Mouse (Mus musculus) neural tube, embryonic 12.5 days (tissue): Measurements from ENCODE around the gene Rsrc1. TPM values are rescaled to one million over a fixed set of nuclear protein-coding genes. Genes with fewer than 3 reads are reported as not detected.
A peak's percentile ranks its signal among the peaks of the same experiment; 100 is the strongest.

Source experiments
- ATAC-seq: fragments of 200-750 bp; cut with Nextera tagmentation; 2 replicates; pipeline ENCODE4 v1.8.0; 2017; ENCODE audit warnings: low read depth, mild to moderate bottlenecking, moderate TSS enrichment, moderate library complexity; ENCODE audit not compliant: low FRiP score
- H3K27ac ChIP-seq: fragments of 300-500 bp; sonication (generic); 2 replicates; pipeline ENCODE4 v1.5.1; 2016
- H3K27me3 ChIP-seq: fragments of 300-500 bp; sonication (generic); replicated peaks from 2 replicates; pipeline ENCODE4 v1.6.1; 2016; ENCODE audit warnings: mild to moderate bottlenecking
- H3K36me3 ChIP-seq: fragments of 300-500 bp; sonication (generic); 2 replicates; pipeline ENCODE4 v1.6.1; 2016; ENCODE audit warnings: mild to moderate bottlenecking
- H3K4me1 ChIP-seq: fragments of 300-500 bp; sonication (generic); 2 replicates; pipeline ENCODE4 v1.6.1; 2016
- H3K4me2 ChIP-seq: fragments of 300-500 bp; sonication (generic); replicated peaks from 2 replicates; pipeline ENCODE4 v1.6.1; 2016; ENCODE audit warnings: mild to moderate bottlenecking
- H3K4me3 ChIP-seq: fragments of 300-500 bp; sonication (generic); 2 replicates; pipeline ENCODE4 v1.5.1; 2016
- H3K9ac ChIP-seq: fragments of 300-500 bp; sonication (generic); 2 replicates; pipeline ENCODE4 v1.6.1; 2016; ENCODE audit warnings: mild to moderate bottlenecking
- H3K9me3 ChIP-seq: fragments of 300-500 bp; sonication (generic); 2 replicates; pipeline ENCODE4 v1.6.1; 2016; ENCODE audit warnings: mild to moderate bottlenecking
- WGBS: fragments of 180-500 bp; shearing (Covaris S2); methylation state at CpG from one replicate; pipeline ENCODE4 v1.1.7; 2016; 5-methylcytosine and 5-hydroxymethylcytosine counted together
- polyA plus RNA-seq: library from polyadenylated mRNA; unstranded; fragments of >200 nt; fragmentation: Nextera tagmentation; extraction: Ambion mirVana; gene quantifications from 2 replicates; pipeline ENCODE4 v1.2.1, GENCODE M21; 2016

The Rsrc1 gene
- polyA plus RNA-seq, 1 experiment from 2014 or later: 46.7 TPM

DNA sequence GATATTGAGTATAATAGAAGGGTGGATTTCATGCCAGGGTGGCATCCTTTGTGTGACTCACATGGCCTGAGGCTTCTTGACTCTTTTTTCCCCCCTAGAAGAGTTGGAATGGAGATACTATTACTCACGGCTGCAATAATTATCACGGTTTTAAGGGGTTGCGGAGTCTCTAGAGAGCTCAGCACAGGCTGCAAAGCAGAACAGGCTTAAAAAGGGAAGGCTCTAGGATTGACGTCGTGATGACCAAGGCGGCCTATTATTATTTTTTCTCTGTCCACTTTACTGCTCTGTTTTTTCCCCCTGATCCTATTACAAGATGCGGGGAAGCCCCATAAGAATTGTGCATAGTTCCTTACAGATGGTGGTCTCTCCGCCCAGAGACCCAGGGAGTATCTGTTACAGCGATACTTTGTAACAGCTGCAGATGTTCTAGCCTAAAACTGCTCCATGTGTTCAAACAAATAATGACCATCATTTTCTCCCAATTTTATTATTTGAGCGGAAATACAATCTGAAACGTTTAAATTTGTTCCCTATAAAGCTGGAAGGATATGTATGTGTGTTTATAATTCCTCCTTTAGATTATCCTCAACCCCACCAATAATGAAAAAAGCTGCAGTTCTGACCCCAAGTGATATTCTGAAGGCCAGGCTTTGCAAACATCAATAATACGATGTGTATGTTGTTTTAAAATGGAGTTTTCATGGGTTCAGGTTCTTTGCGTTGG, 4.1 kb upstream of the Rsrc1 start:
- no peak overlapping the region for H3K4me3 ChIP-seq
- no peak overlapping the region for H3K27ac ChIP-seq
- no peak overlapping the region for H3K9ac ChIP-seq
- H3K9me3 ChIP-seq: no peaks in the 10 kb centered on the region
- H3K4me2 ChIP-seq: no peak overlapping the region
- 3% methylated on average over 13 of the region's 13 CpGs for WGBS
- no peak for ATAC-seq
- peaks cover 80% of the 10 kb centered on the region for H3K27me3 ChIP-seq
- H3K36me3 ChIP-seq: no peaks in the 10 kb centered on the region
- H3K4me1 ChIP-seq: peaks cover 26% of the 10 kb centered on the region

DNA sequence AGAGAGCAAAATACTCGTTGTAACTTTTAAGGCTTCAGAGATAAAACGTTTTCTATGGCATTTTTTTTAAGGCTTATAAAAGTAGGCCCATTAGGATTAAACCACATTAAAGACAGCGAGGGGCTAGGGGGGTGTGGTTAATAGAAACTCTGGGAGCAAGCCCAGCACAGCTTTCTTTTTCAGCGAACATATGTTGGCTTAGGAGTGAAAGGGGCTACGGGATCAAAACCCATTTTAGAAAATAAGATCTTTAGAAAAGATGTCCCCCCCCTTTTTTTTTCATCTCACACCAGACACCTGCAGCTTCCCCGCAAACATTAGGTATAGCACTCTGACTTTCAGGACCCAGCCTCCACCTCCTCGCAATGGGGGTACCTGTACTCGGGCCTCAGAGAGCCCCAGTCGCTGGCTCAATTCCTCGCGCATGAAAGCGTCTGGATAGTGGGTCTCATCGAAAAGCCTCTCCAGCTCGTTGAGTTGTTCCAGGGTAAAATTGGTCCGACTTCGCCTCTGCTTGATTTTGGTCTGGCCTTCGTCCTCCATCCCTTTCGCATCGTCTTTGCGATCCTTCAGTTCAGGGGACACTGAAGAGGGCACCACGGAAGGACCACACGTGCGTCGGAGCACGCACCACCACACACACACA, 3.3 kb upstream of the Rsrc1 start:
- Histone ChIP-seq H3K4me3 (no peak overlapping the region), H3K9ac (no peak overlapping the region), H3K27ac (no peak overlapping the region), H3K4me1 (peaks cover 33% of the 10 kb centered on the region), H3K36me3 (no peaks in the 10 kb centered on the region), H3K27me3 (peaks cover 83% of the 10 kb centered on the region), H3K9me3 (no peaks in the 10 kb centered on the region), H3K4me2 (peak overlapping the region; percentile 40; the same call in 1 of the 2 replicates)
- WGBS: under 1% methylated on average over 25 of the region's 25 CpGs
- ATAC-seq: no peak

DNA sequence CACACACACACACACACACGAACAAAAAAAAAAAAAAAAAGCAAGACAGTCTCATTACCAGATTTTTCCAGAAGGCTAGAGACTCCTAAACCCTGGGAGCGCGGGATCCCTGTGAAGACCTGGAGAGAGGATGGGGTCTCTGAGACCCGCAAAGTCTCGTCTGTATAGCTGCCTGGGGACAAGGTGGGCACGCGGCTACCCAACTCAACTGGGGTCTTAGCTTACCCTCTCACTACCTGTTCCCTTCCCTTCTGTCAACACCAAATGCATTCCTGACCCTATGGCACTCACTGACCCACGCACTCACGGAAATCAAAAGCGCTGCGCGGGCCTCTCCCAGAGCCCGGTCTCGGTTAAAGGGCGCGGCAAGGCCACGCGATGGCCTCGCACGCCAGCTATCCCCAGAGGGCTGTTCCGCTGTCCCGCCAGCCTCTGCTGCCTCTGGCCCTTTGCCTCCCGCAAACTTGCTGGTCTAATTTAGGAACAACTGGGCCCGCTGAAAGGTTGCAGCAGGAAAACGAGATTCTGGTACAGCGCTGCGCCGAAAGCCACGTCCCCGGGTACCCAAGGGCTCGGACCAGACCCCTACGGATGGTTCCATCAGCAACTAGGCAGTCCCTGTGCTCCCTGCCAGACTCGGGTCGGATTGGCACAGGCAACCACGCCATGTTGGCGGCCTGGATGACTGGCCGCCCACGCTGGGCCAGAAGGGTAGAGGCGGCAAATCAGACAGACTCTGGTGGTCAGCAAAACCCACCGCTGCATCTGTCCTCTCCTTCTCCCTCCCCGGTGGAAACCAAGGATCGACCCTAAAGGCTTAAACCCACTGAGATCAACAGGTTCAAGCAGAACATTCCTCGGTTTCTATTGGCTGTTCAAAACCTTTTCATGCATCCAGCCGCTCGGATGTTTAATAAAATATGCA, 2.5 kb upstream of the Rsrc1 start:
- H3K4me1 ChIP-seq: peaks cover 27% of the 10 kb centered on the region
- H3K36me3 ChIP-seq: no peaks in the 10 kb centered on the region
- H3K4me2 ChIP-seq: peak overlapping the region; percentile 40
- peak overlapping the region; percentile 18 for H3K4me3 ChIP-seq
- H3K9me3 ChIP-seq: no peaks in the 10 kb centered on the region
- no peak for ATAC-seq
- under 1% methylated on average over 45 of the region's 45 CpGs for WGBS
- H3K9ac ChIP-seq: peak overlapping the region; percentile 18; the same call in 1 of the 2 replicates
- H3K27me3 ChIP-seq: peaks cover 80% of the 10 kb centered on the region
- no peak overlapping the region for H3K27ac ChIP-seq

DNA sequence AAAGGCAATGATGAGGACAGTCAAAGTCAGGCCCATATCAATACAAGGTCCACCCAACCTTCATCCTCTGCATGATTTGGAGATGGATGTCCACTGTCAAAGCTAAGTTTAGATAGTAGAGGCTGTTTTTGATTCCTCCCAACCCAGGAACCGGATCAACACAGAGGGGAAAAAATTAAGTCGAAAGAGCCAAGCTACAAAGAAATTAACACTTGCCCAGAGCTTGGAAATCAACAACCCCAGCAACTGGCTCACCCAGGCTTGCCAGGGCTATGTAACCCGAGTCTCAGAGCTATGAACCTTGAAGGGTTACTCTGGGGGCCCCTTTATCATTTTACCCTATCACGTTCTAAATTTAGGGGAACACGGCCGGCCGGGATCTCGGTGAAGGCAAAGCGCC, 1.7 kb upstream of the Rsrc1 start:
- 3% methylated on average over 9 of the region's 9 CpGs for WGBS
- ATAC-seq: no peak
- 0 out of 2 replicates have a peak overlapping the region, but pooled peaks have one; percentile 2 for H3K4me2 ChIP-seq
- no peaks in the 10 kb centered on the region for H3K9me3 ChIP-seq
- H3K9ac ChIP-seq: no peak overlapping the region
- peaks cover 26% of the 10 kb centered on the region for H3K4me1 ChIP-seq
- H3K27me3 ChIP-seq: peaks cover 79% of the 10 kb centered on the region
- no peak overlapping the region for H3K27ac ChIP-seq
- H3K36me3 ChIP-seq: no peaks in the 10 kb centered on the region
- H3K4me3 ChIP-seq: peak overlapping the region; percentile 18; the same call in 1 of the 2 replicates

DNA sequence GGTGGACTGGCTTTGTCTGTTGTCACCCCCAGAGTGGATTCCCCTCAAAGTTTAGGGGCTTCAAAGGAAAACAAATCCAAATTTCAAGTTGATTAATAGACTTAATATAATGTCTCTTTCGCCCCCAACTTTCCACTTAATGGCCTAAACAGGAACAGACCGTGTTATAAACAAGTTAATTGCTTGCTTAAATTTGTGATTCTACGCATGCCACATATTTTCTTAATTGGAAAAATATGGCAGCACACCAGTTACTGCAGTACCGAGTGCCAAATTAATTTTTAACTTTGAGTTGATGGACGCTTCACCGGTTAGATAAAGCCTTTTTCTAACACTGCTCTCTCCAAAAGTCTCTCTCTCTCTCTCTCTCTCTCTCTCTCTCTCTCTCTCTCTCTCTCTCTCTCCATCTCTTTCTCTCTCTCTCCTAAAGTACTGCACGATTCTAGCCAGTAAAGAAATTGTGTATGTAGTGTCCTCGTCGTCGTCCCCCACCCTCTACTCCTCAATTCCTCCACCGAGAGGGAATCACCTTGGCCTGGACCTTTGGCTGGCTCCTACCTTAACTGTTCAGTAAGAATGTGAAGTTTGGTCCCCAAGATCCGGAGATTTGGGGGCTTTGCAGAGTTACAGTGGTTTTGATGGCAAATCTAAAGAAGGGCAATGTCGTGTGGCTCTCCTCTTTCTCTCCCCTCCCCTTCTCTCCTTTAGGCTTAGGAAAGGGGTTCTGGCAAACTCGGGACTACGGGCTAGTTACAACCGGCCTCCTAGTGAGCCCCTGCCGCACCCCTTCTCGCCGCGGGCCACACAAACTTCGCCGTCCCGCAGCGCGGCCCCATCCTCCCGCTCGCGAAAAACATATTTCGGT, 847 bp upstream of the Rsrc1 start:
- Histone ChIP-seq H3K4me1 (peaks cover 26% of the 10 kb centered on the region), H3K9me3 (no peaks in the 10 kb centered on the region)
- WGBS: 1% methylated on average over 29 of the region's 29 CpGs

DNA sequence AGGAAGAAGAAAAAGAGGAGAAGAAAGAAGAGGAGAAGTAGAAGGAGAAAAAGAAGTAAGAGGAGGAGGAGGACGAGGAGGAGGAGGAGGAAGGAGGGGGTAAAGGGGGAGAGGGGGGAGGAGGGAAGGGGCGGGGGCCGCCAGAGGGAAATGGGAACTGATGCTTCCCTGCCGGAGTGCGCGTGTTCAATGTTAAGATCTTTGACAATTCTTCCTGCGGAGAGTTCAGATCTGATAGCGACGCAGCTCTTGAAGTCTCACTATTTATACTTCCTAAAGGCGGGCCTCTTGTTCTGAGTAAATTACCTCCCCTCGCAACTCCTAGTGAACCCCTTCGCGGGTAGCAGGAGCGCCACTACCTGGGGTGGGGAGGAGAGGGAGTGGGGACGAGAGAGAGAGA, 516 bp downstream of the Rsrc1 start, which contains the start of gene Shox2:
TSS of gene Shox2 (minus strand) at position 66 of the 400 bp plus-strand sequence.
- Histone ChIP-seq H3K4me1 (peaks cover 32% of the 10 kb centered on the region), H3K27me3 (peaks cover 64% of the 10 kb centered on the region), H3K36me3 (no peaks in the 10 kb centered on the region), H3K4me2 (peak within 1 kb of the TSS; percentile 71), H3K4me3 (peak within 1 kb of the TSS; percentile 42), H3K27ac (peak within 1 kb of the TSS; percentile 37; the same call in 1 of the 2 replicates), H3K9me3 (no peaks in the 10 kb centered on the region), H3K9ac (peak within 1 kb of the TSS; percentile 49)
- ATAC-seq: no peak
- 0% methylated on average over 15 of the region's 15 CpGs for whole genome bisulfite sequencing

More for the DNA sequence above, 847 bp upstream of the Rsrc1 start:
- no peak for ATAC-seq
- Histone ChIP-seq H3K4me3 (peak overlapping the region; percentile 42), H3K4me2 (peak overlapping the region; percentile 71), H3K27ac (peak overlapping the region; percentile 37; the same call in 1 of the 2 replicates), H3K36me3 (no peaks in the 10 kb centered on the region), H3K9ac (peak overlapping the region; percentile 49), H3K27me3 (peaks cover 71% of the 10 kb centered on the region)

DNA sequence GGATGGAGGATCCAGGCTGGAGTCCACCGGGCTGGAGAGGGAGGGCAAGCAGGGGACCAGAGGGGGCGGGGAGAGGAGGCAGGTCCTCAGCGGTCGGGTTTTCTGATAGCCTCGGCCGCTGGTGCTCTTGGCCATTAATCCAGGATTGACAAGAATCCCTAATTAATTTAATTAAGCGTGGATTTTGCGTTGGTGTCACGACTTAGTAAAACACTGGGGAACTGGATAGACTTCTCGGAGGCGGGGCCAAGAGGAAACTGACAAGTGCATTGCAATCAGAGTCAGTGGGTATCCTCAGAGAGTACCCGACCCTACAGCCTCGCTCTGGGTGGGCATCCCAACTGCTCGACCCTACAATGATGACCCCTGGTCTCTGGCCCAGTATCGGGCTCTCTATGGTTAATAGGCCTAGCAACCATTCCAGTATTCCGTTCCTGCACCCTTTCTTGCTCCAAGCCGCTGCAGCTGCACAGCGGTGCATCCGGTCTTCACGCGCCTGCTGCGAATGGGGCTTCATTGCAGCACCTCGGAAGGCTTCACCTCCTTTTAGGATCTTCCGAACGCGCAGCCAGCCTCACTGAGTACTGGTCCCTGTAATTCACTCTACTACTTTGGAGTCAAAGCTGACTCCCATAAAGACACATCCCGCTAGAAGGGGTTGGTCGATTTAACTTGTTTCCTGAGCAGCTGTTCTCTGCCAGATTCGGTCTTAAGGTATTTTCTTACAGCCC, 1.2 kb downstream of the Rsrc1 start:
- Histone ChIP-seq H3K4me3 (peak overlapping the region; percentile 42), H3K27me3 (peaks cover 60% of the 10 kb centered on the region), H3K4me1 (peaks cover 32% of the 10 kb centered on the region), H3K27ac (no peak overlapping the region), H3K9ac (no peak overlapping the region), H3K9me3 (no peaks in the 10 kb centered on the region), H3K36me3 (no peaks in the 10 kb centered on the region), H3K4me2 (peak overlapping the region; percentile 71)
- no peak for ATAC-seq
- WGBS: under 1% methylated on average over 29 of the region's 29 CpGs

DNA sequence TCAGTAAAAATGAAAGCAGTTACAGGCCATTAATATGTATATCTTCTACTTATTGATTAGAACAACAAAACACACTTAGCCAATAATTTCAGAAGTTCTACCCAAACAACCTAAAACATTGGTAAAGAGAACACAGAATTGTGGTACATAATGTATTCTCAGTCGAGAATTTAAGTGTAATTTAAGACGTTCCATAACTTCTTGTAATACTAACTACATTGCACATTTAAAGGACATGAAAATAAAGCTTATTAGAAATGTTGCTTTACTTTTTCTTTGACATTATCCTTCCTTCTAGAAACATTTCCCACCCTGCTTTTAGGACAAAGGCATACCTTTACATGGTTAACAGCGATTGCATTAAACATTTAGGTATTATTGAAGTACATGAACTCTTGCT, 2.3 kb downstream of the Rsrc1 start:
- H3K9me3 ChIP-seq: no peaks in the 10 kb centered on the region
- no peak for ATAC-seq
- 13% methylated on average over 3 of the region's 3 CpGs for WGBS
- H3K27me3 ChIP-seq: peaks cover 55% of the 10 kb centered on the region
- H3K4me3 ChIP-seq: no peak overlapping the region
- H3K36me3 ChIP-seq: no peaks in the 10 kb centered on the region
- peaks cover 31% of the 10 kb centered on the region for H3K4me1 ChIP-seq
- no peak overlapping the region for H3K9ac ChIP-seq
- no peak overlapping the region for H3K4me2 ChIP-seq
- no peak overlapping the region for H3K27ac ChIP-seq

DNA sequence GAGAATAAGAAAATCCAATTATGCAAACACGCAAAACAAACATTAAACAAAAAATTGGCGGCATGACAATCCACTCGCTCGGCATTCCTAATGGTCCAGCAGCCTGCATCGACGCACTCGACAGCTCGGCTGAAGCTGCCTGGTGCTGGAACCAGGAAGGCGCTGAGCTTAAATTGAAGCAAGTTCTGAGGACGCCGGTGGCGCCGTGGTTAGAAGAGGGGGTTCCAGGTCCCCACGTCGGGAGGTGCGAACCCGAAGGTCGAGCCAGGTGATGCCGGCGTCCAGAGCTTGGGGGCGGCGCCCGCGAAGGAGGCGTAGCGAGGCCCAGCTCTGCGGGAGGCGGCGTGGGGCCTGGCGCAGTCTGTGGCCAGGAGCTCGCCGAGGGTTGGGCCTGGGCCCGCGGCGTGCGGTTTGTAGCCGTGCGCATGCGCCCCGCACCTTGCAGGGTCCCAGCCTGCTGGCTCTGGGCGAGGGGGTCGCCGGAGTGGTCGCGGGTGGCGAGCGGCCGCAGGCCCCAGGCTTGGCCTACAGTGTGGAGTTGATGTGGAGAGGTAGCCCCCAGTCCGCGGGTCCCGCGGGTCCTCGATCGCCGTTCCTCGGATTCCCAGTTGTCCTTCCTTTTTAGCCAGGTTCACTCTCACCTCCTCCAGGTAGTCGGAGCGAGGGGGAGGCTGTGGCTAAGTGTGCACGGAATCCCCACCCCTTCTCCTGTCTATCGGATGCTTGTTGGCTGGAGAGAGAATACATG, 4.5 kb downstream of the Rsrc1 start:
- Histone ChIP-seq H3K4me3 (peak overlapping the region; percentile 70), H3K27me3 (peaks cover 32% of the 10 kb centered on the region), H3K9ac (peak overlapping the region; percentile 70), H3K9me3 (no peaks in the 10 kb centered on the region), H3K36me3 (no peaks in the 10 kb centered on the region), H3K4me2 (peak overlapping the region; percentile 76), H3K4me1 (peaks cover 27% of the 10 kb centered on the region), H3K27ac (no peak overlapping the region)
- WGBS: under 1% methylated on average over 60 of the region's 60 CpGs
- peak; percentile 96 for ATAC-seq

DNA sequence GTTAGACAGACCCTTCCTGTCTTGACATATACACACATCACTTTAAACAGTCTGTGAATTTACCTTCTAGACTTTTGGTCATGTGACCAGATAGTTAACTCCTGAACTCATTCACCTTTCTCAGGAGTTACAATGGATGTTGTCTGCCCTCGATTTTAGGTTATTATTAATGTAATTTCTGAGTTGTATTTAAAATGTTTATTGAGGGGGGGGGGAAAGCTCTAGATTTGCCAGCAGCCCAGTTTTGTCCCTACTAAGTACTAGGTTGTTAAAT, 5.0 kb downstream of the Rsrc1 start:
- 7% methylated on average over 1 of the region's 1 CpGs for WGBS

More for the DNA sequence above, 5.0 kb downstream of the Rsrc1 start:
- Histone ChIP-seq H3K27ac (no peak overlapping the region), H3K4me3 (peak overlapping the region; percentile 70), H3K4me1 (peaks cover 22% of the 10 kb centered on the region), H3K9ac (peak overlapping the region; percentile 70), H3K4me2 (peak overlapping the region; percentile 76), H3K36me3 (no peaks in the 10 kb centered on the region), H3K9me3 (no peaks in the 10 kb centered on the region), H3K27me3 (peaks cover 27% of the 10 kb centered on the region)
- ATAC-seq: no peak
